Mouse (Mus musculus) urinary bladder, postnatal 36 days (tissue): ENCODE measurements around the gene Arid3b.
A peak's percentile ranks its signal among the peaks of the same experiment; 100 is the strongest.

Source experiments
- DNase-seq, 2 experiments: peaks; one replicate each; pipeline ENCODE4 v3.0.0; 2022; ENCODE audit warnings: low spot score in 2 of 2, mixed read lengths in 1 of 2

The Arid3b gene

DNA sequence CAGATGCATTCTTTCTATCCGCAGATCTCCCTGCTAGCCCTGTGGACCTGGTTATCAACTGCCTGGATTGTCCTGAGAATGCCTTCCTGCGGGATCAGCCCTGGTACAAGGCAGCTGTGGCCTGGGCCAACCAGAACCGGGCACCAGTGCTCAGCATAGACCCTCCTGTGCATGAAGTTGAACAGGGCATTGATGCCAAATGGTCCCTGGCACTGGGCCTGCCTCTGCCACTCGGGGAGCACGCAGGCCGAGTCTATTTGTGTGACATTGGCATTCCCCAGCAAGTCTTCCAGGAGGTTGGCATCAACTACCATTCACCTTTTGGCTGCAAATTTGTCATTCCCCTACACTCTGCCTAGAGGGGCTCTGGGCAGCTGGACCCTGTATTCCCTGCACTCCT lies 88.5 kb downstream of the Arid3b start:
- DNase-seq, result no peak

- no peak for DNase-seq
Observed at GRCm38 (mm10) chr9:57747067-57747466, 89.5 kb downstream of the Arid3b start.

DNA sequence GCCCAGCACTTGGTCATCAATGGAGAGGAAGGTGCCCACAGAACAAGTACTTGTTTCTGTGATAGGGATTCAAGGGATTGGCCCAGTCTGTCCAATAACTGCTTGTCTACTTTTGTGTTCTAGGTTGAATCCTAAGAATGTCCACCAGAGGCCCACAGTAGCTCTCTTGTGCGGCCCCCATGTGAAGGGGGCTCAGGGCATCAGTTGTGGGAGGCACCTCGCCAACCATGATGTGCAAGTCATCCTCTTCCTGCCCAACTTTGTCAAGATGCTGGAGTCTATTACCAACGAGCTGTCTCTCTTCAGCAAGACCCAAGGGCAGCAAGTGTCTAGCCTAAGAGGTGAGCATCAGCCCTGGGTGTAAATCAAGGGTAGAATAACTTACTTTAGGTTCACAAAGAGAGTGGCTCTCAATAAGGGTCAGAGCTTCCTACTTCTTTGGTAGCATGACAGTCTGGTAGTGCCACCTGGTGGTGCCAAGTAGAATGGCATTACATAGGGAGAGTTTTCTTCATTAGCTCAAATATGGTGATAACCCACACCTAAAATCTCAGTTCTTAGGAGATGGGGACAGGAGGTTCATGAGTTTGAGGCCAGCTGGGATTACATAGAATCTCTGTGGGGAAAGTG lies 92.0 kb downstream of the Arid3b start:
- peak in 1 of 2 experiments; percentile 40 for DNase-seq
